Mouse (Mus musculus): Measurements from ENCODE around the gene Spaca4. TPM values are rescaled to one million over a fixed set of nuclear protein-coding genes. Genes with fewer than 3 reads are reported as not detected.
A peak's percentile ranks its signal among the peaks of the same experiment; 100 is the strongest.

Gene Spaca4
- polyA plus RNA-seq, 1 experiment from 2014 or later: not detected

- 92% methylated on average over 2 of the region's 2 CpGs for WGBS
- Histone ChIP-seq H3K4me3 (replicated peaks) (no peak overlapping the region), H3K9me3 (replicated peaks) (no peaks in the 10 kb centered on the region), H3K4me2 (no peak overlapping the region), H3K9ac (replicated peaks) (no peak overlapping the region), H3K27ac (replicated peaks) (no peak overlapping the region), H3K27me3 (replicated peaks) (no peaks in the 10 kb centered on the region), H3K36me3 (no peaks in the 10 kb centered on the region), H3K4me1 (no peaks in the 10 kb centered on the region)
- no peak for ATAC-seq (ENCODE audit: low FRiP score)
Observed at GRCm38 (mm10) chr7:45692364-45692763, 33.2 kb downstream of the Spaca4 start.

- Histone ChIP-seq H3K9me3 (replicated peaks) (no peaks in the 10 kb centered on the region), H3K4me3 (replicated peaks) (no peak overlapping the region), H3K9ac (replicated peaks) (no peak overlapping the region), H3K36me3 (no peaks in the 10 kb centered on the region), H3K27ac (replicated peaks) (no peak overlapping the region), H3K4me2 (no peak overlapping the region), H3K4me1 (peaks cover 6% of the 10 kb centered on the region), H3K27me3 (replicated peaks) (no peaks in the 10 kb centered on the region)
- whole genome bisulfite sequencing: 86% methylated on average over 11 of the region's 11 CpGs
- no peak for ATAC-seq (ENCODE audit: low FRiP score)
Observed at GRCm38 (mm10) chr7:45689800-45690199, 35.8 kb downstream of the Spaca4 start.

- Histone ChIP-seq H3K4me3 (replicated peaks) (no peak overlapping the region), H3K9ac (replicated peaks) (no peak overlapping the region), H3K4me2 (no peak overlapping the region), H3K27ac (replicated peaks) (no peak overlapping the region), H3K27me3 (replicated peaks) (no peaks in the 10 kb centered on the region), H3K9me3 (replicated peaks) (no peaks in the 10 kb centered on the region), H3K4me1 (peaks cover 6% of the 10 kb centered on the region), H3K36me3 (no peaks in the 10 kb centered on the region)
- 55% methylated on average over 6 of the region's 6 CpGs for WGBS
- ATAC-seq (ENCODE audit: low FRiP score): no peak
Observed at GRCm38 (mm10) chr7:45689099-45689498, 36.5 kb downstream of the Spaca4 start.

GRCm38 (mm10) chr7:45686841-45687240 is 38.8 kb downstream of the Spaca4 start:
- no peak for ATAC-seq (ENCODE audit: low FRiP score)
- H3K4me2 ChIP-seq: no peak overlapping the region
- no peaks in the 10 kb centered on the region for H3K36me3 ChIP-seq
- peaks cover 12% of the 10 kb centered on the region for H3K4me1 ChIP-seq
- H3K4me3 ChIP-seq (replicated peaks): no peak overlapping the region
- H3K9me3 ChIP-seq (replicated peaks): no peaks in the 10 kb centered on the region
- no peak overlapping the region for H3K9ac ChIP-seq (replicated peaks)
- H3K27me3 ChIP-seq (replicated peaks): no peaks in the 10 kb centered on the region
- no peak overlapping the region for H3K27ac ChIP-seq (replicated peaks)
- 66% methylated on average over 3 of the region's 3 CpGs for WGBS

GRCm38 (mm10) chr7:45685811-45686210 is 39.8 kb downstream of the Spaca4 start:
- no peak overlapping the region for H3K4me3 ChIP-seq (replicated peaks)
- no peaks in the 10 kb centered on the region for H3K36me3 ChIP-seq
- no peaks in the 10 kb centered on the region for H3K9me3 ChIP-seq (replicated peaks)
- H3K9ac ChIP-seq (replicated peaks): no peak overlapping the region
- WGBS: 67% methylated on average over 10 of the region's 10 CpGs
- ATAC-seq (ENCODE audit: low FRiP score): no peak
- H3K4me2 ChIP-seq: no peak overlapping the region
- H3K4me1 ChIP-seq: peaks cover 12% of the 10 kb centered on the region
- H3K27me3 ChIP-seq (replicated peaks): no peaks in the 10 kb centered on the region
- no peak overlapping the region for H3K27ac ChIP-seq (replicated peaks)

GRCm38 (mm10) chr7:45683396-45684050 is 42.1 kb downstream of the Spaca4 start, which contains the start of gene Ntn5:
Ntn5 (plus strand) TSS chr7:45684022.
- Histone ChIP-seq H3K36me3 (no peaks in the 10 kb centered on the region), H3K9me3 (replicated peaks) (no peaks in the 10 kb centered on the region), H3K4me2 (no peak within 1 kb of the TSS), H3K27ac (replicated peaks) (no peak within 1 kb of the TSS), H3K4me1 (peaks cover 12% of the 10 kb centered on the region), H3K27me3 (replicated peaks) (no peaks in the 10 kb centered on the region), H3K4me3 (replicated peaks) (no peak within 1 kb of the TSS), H3K9ac (replicated peaks) (no peak within 1 kb of the TSS)
- 76% methylated on average over 7 of the region's 7 CpGs for WGBS
- ATAC-seq (ENCODE audit: low FRiP score): no peak

GRCm38 (mm10) chr7:45682144-45683126 is 43.2 kb downstream of the Spaca4 start:
- Histone ChIP-seq H3K4me1 (peaks cover 12% of the 10 kb centered on the region), H3K36me3 (no peaks in the 10 kb centered on the region), H3K4me2 (peak overlapping the region; percentile 47), H3K4me3 (replicated peaks) (no peak overlapping the region), H3K9me3 (replicated peaks) (no peaks in the 10 kb centered on the region), H3K27ac (replicated peaks) (peak overlapping the region; percentile 68), H3K27me3 (replicated peaks) (no peaks in the 10 kb centered on the region), H3K9ac (replicated peaks) (no peak overlapping the region)
- ATAC-seq (ENCODE audit: low FRiP score): peak; percentile 68
- 29% methylated on average over 14 of the region's 14 CpGs for WGBS

- WGBS: 84% methylated on average over 8 of the region's 8 CpGs
- H3K36me3 ChIP-seq: no peaks in the 10 kb centered on the region
- no peak for ATAC-seq (ENCODE audit: low FRiP score)
- no peaks in the 10 kb centered on the region for H3K27me3 ChIP-seq (replicated peaks)
- H3K4me3 ChIP-seq (replicated peaks): no peak overlapping the region
- H3K9me3 ChIP-seq (replicated peaks): no peaks in the 10 kb centered on the region
- peaks cover 11% of the 10 kb centered on the region for H3K4me1 ChIP-seq
- no peak overlapping the region for H3K27ac ChIP-seq (replicated peaks)
- no peak overlapping the region for H3K4me2 ChIP-seq
- no peak overlapping the region for H3K9ac ChIP-seq (replicated peaks)
Observed at GRCm38 (mm10) chr7:45681046-45681736, 44.4 kb downstream of the Spaca4 start.

- ATAC-seq (ENCODE audit: low FRiP score): no peak
Observed at GRCm38 (mm10) chr7:45679966-45680621, 45.5 kb downstream of the Spaca4 start.

GRCm38 (mm10) chr7:45678513-45678912 is 47.1 kb downstream of the Spaca4 start:
- Histone ChIP-seq H3K36me3 (no peaks in the 10 kb centered on the region), H3K27me3 (replicated peaks) (no peaks in the 10 kb centered on the region), H3K4me2 (no peak overlapping the region), H3K9ac (replicated peaks) (no peak overlapping the region), H3K27ac (replicated peaks) (no peak overlapping the region), H3K4me1 (peaks cover 6% of the 10 kb centered on the region), H3K4me3 (replicated peaks) (no peak overlapping the region), H3K9me3 (replicated peaks) (no peaks in the 10 kb centered on the region)
- ATAC-seq (ENCODE audit: low FRiP score): no peak
- WGBS: 93% methylated on average over 14 of the region's 14 CpGs

More at GRCm38 (mm10) chr7:45679966-45680621, 45.5 kb downstream of the Spaca4 start:
- no peaks in the 10 kb centered on the region for H3K36me3 ChIP-seq
- H3K9ac ChIP-seq (replicated peaks): no peak overlapping the region
- H3K9me3 ChIP-seq (replicated peaks): no peaks in the 10 kb centered on the region
- no peak overlapping the region for H3K27ac ChIP-seq (replicated peaks)
- no peak overlapping the region for H3K4me3 ChIP-seq (replicated peaks)
- WGBS: 75% methylated on average over 14 of the region's 14 CpGs
- H3K4me1 ChIP-seq: peaks cover 6% of the 10 kb centered on the region
- H3K27me3 ChIP-seq (replicated peaks): no peaks in the 10 kb centered on the region
- H3K4me2 ChIP-seq: no peak overlapping the region

GRCm38 (mm10) chr7:45677627-45678295 is 47.9 kb downstream of the Spaca4 start:
- H3K4me1 ChIP-seq: peaks cover 6% of the 10 kb centered on the region
- H3K9me3 ChIP-seq (replicated peaks): no peaks in the 10 kb centered on the region
- no peak overlapping the region for H3K4me3 ChIP-seq (replicated peaks)
- ATAC-seq (ENCODE audit: low FRiP score): no peak
- H3K27ac ChIP-seq (replicated peaks): no peak overlapping the region
- H3K27me3 ChIP-seq (replicated peaks): no peaks in the 10 kb centered on the region
- WGBS: 68% methylated on average over 7 of the region's 7 CpGs
- H3K9ac ChIP-seq (replicated peaks): no peak overlapping the region
- H3K36me3 ChIP-seq: no peaks in the 10 kb centered on the region
- no peak overlapping the region for H3K4me2 ChIP-seq

Measured in neural tube, embryonic 15.5 days (tissue).